Mouse (Mus musculus): Measurements from ENCODE around the gene Chd5.

Chd5 gene

DNA sequence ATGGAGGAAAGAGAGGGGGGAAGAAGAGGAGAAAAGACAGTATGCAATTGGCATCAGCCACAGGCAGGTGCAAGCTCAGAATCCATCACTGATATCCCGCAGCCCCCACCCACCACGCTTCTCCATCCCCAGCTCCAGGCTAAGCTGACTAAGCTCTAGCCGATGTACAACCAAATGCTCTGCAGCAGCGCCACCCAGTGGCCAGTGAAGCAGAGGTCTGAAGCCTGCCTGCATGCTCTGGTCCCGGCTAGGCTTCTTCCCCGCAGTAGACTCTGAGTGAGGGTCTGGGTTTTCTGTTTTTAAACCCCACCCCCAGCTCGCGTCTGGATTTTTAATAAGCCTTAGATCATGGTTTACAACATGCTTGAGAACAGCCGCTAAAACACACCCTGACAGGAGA lies 96.4 kb downstream of the Chd5 start:
- peak; percentile 90 for DNase-seq (ENCODE audit: low read depth, low spot score)

DNA sequence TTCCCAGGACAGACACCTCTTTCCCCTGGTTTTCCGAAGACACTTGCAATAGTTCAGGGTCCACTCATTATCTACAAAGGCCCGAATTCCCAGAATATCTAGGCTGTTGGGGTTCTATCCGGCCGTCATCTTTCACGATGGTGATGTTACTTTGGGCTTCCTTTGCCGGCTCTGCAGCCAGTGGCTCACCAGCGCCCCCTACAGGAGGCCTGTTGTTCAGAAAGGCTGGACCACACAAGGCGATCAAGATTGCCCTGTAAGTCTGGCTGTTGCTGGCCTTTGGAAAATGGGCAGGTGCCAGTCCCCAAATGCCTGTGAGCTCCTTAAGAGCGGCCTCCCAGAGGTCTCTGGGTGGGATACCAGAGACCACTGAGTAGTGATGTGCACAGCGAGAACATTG lies 96.8 kb downstream of the Chd5 start:
- peak; percentile 69 for DNase-seq (ENCODE audit: low read depth, low spot score)
